Mouse (Mus musculus) embryonic fibroblast, embryonic 13.5 days (primary cell): Measurements from ENCODE around the gene Ccdc162. TPM values are rescaled to one million over a fixed set of nuclear protein-coding genes. Genes with fewer than 3 reads are reported as not detected.

Source experiments
- H3K27ac ChIP-seq: 2 replicates; pipeline ENCODE4 v1.5.1; 2012; ENCODE audit warnings: low read length, control low read depth, inconsistent platforms; ENCODE audit not compliant: insufficient read depth
- H3K4me1 ChIP-seq: 2 replicates; pipeline ENCODE4 v1.6.1; 2011; ENCODE audit warnings: low read length; ENCODE audit not compliant: control insufficient read depth, insufficient read depth
- H3K4me3 ChIP-seq: 2 replicates; pipeline ENCODE4 v1.5.1; 2011; ENCODE audit warnings: mild to moderate bottlenecking, control low read depth, low read length; ENCODE audit not compliant: insufficient read depth
- CTCF ChIP-seq: IDR thresholded peaks from 2 replicates; pipeline ENCODE4 v1.5.1; 2011; ENCODE audit warnings: mild to moderate bottlenecking, control low read depth, low read length, moderate library complexity, borderline replicate concordance; ENCODE audit not compliant: insufficient read depth
- POLR2A ChIP-seq: IDR thresholded peaks from 2 replicates; pipeline ENCODE4 v1.6.1; 2011; ENCODE audit warnings: low read depth, mild to moderate bottlenecking, control low read depth, low read length, moderate library complexity
- polyA plus RNA-seq: library from polyadenylated mRNA; stranded (reverse); fragments of >200 nt; gene quantifications from 2 replicates; pipeline ENCODE4 v1.2.4, GENCODE M21; 2011; ENCODE audit warnings: low read depth; ENCODE audit not compliant: missing spikeins, insufficient read length

The Ccdc162 gene
- polyA plus RNA-seq, 1 experiment = 0.81 TPM

- Histone ChIP-seq H3K4me3 (no peak overlapping the region), H3K27ac (no peak overlapping the region), H3K4me1 (no peaks in the 10 kb centered on the region)
- no peak for TF ChIP-seq POLR2A
- no peak for TF ChIP-seq CTCF
Observed at GRCm38 (mm10) chr10:41536714-41537113, 179.7 kb downstream of the Ccdc162 start.

GRCm38 (mm10) chr10:41535991-41536390 lies 180.4 kb downstream of the Ccdc162 start:
- no peak overlapping the region for H3K4me3 ChIP-seq
- no peak for TF ChIP-seq CTCF
- TF ChIP-seq POLR2A = no peak
- no peak overlapping the region for H3K27ac ChIP-seq
- no peaks in the 10 kb centered on the region for H3K4me1 ChIP-seq

- H3K27ac ChIP-seq = no peak overlapping the region
- no peak overlapping the region for H3K4me3 ChIP-seq
- H3K4me1 ChIP-seq = no peaks in the 10 kb centered on the region
- TF ChIP-seq CTCF (no peak), POLR2A (no peak)
Observed at GRCm38 (mm10) chr10:41529972-41530371, 186.5 kb downstream of the Ccdc162 start.

GRCm38 (mm10) chr10:41525696-41526095 lies 190.7 kb downstream of the Ccdc162 start:
- H3K4me1 ChIP-seq = no peaks in the 10 kb centered on the region; the same call in 1 of the 2 replicates
- TF ChIP-seq POLR2A (no peak), CTCF (no peak)
- no peak overlapping the region for H3K27ac ChIP-seq
- H3K4me3 ChIP-seq = no peak overlapping the region

GRCm38 (mm10) chr10:41523386-41523785 lies 193.0 kb downstream of the Ccdc162 start:
- Histone ChIP-seq H3K27ac (no peak overlapping the region), H3K4me1 (no peaks in the 10 kb centered on the region; the same call in 1 of the 2 replicates), H3K4me3 (no peak overlapping the region)
- TF ChIP-seq POLR2A = no peak
- TF ChIP-seq CTCF = no peak

- H3K4me3 ChIP-seq = peak overlapping the region; percentile 95
- no peak overlapping the region for H3K27ac ChIP-seq
- H3K4me1 ChIP-seq = no peaks in the 10 kb centered on the region; the same call in 1 of the 2 replicates
- TF ChIP-seq CTCF (no peak), POLR2A (no peak)
Observed at GRCm38 (mm10) chr10:41520410-41520673, 196.1 kb downstream of the Ccdc162 start.

GRCm38 (mm10) chr10:41519640-41520409 lies 196.6 kb downstream of the Ccdc162 start:
- Histone ChIP-seq H3K27ac (peak overlapping the region; percentile 93), H3K4me3 (peak overlapping the region; percentile 95), H3K4me1 (no peaks in the 10 kb centered on the region; the same call in 1 of the 2 replicates)
- TF ChIP-seq POLR2A (peak; percentile 32; the same call in 1 of the 2 replicates), CTCF (no peak)

GRCm38 (mm10) chr10:41518981-41519618 lies 197.3 kb downstream of the Ccdc162 start, which contains the start of gene Cd164:
TSS of gene Cd164 (plus strand) at chr10:41519414.
- Histone ChIP-seq H3K4me1 (no peaks in the 10 kb centered on the region; the same call in 1 of the 2 replicates), H3K27ac (peak within 1 kb of the TSS; percentile 93), H3K4me3 (peak within 1 kb of the TSS; percentile 95)
- TF ChIP-seq CTCF (no peak), POLR2A (peak; percentile 97)

- H3K4me1 ChIP-seq = no peaks in the 10 kb centered on the region; the same call in 1 of the 2 replicates
- H3K4me3 ChIP-seq = peak overlapping the region; percentile 75
- TF ChIP-seq POLR2A (no peak), CTCF (peak; percentile 36; the same call in 1 of the 2 replicates)
- H3K27ac ChIP-seq = peak overlapping the region; percentile 32; the same call in 1 of the 2 replicates
Observed at GRCm38 (mm10) chr10:41518508-41518980, 197.9 kb downstream of the Ccdc162 start.

GRCm38 (mm10) chr10:41514921-41515320 lies 201.5 kb downstream of the Ccdc162 start:
- TF ChIP-seq POLR2A (no peak), CTCF (no peak)
- Histone ChIP-seq H3K4me1 (no peaks in the 10 kb centered on the region), H3K27ac (no peak overlapping the region), H3K4me3 (no peak overlapping the region)
